Mouse (Mus musculus): ENCODE data around the gene Gabpb1.

The Gabpb1 gene

DNA sequence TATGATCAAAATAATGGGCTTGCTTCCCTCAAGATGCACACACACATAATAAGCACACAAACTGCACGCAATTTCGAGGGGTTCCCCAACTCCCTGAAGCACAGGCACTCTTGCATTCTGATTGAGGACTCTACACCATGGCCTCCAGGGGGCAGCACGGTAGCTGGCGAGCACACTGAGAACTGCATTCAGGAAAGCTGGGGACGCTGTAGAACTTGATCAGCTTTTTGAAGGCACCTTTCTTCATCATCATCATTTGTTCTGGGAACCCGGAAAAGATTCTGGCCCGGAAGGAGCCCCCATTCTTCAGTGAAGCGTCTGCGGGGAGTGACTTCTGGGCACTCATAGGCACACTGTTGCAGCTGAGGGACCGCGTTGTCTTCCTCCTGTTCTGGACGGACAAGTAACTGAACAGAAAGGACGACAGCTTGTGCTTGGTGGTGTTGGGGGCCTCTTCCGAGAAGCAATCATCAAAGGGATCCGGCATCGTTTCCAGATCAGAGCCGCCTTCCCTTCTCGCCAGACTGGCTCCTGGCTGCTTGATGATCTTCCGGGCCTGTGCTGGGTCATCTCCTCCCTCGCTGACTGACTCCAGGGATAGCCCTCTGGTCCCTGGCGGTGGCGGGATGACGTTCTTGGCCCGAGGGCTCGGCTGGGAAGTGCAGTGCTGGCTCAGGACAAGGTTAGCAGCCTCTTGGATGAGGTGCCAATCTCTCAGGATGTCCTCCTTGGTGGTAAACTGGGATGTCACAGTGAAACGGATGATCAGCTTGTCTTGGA is 82.1 kb downstream of the Gabpb1 start:
- H3K27me3 ChIP-seq (ENCODE audit: insufficient read depth, low read length) = peaks cover 9% of the 10 kb centered on the region; the same call in 1 of the 2 replicates
- H3K36me3 ChIP-seq (ENCODE audit: insufficient read depth, low read length) = peaks cover 2% of the 10 kb centered on the region
- TF ChIP-seq POU5F1 (IDR thresholded peaks at IDR 0.05; ENCODE audit: borderline replicate concordance, low read length) (no peak), CTCF (conservative IDR thresholded peaks at IDR 0.05; ENCODE audit: low read length) (peak; percentile 87)
- peaks cover 28% of the 10 kb centered on the region for H3K4me1 ChIP-seq (replicated peaks; ENCODE audit: low read depth, low read length)
- H3K4me3 ChIP-seq (replicated peaks; ENCODE audit: low read length) = peak overlapping the region; percentile 62
- H3K9me3 ChIP-seq (ENCODE audit: low read length) = no peaks in the 10 kb centered on the region

DNA sequence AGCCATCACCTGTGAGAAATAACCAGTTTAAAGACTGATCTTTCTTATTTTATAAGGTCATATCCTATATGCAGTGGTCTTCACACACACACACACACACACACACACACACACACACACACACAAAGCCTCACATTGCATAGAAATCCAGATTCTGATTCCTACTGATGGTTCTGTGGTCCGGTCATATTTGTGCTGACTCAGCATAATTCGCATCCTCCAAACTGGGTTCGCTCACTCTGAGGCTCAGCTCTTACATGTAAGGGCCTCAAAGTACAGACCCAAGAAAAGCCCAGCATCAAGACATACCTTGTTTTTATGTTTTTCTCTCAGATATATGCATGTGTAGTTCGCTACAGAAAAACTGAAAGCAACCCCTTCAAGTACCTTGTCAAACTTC is 84.8 kb downstream of the Gabpb1 start:
- H3K36me3 ChIP-seq (ENCODE audit: insufficient read depth, low read length) = peaks cover 29% of the 10 kb centered on the region
- peaks cover 9% of the 10 kb centered on the region; the same call in 1 of the 2 replicates for H3K27me3 ChIP-seq (ENCODE audit: insufficient read depth, low read length)
- H3K4me3 ChIP-seq (replicated peaks; ENCODE audit: low read length) = no peak overlapping the region
- peaks cover 5% of the 10 kb centered on the region; the same call in 1 of the 2 replicates for H3K9me3 ChIP-seq (ENCODE audit: low read length)
- H3K4me1 ChIP-seq (replicated peaks; ENCODE audit: low read depth, low read length) = peaks cover 14% of the 10 kb centered on the region
- TF ChIP-seq POU5F1 (IDR thresholded peaks at IDR 0.05; ENCODE audit: borderline replicate concordance, low read length) (no peak), CTCF (conservative IDR thresholded peaks at IDR 0.05; ENCODE audit: low read length) (no peak), NANOG (IDR thresholded peaks at IDR 0.05; ENCODE audit: borderline replicate concordance, low read length) (no peak)

DNA sequence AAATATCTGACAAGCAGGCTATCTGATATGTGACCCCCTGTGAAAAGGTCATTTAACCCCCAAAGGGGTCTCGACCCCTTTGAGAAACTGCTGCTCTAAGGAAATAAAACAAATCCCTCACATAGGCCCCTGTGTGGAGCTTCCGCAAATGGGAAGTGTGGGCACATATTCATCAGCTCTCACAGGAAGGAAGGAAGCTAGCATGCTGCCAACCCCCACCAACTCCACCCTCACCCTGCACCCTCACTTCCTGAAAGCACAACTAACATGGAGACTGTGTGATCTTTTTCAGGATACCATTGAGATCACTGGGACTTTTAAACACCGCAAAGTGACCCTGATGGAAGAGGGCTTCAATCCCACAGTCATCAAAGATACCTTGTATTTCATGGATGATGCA is 88.7 kb downstream of the Gabpb1 start:
- peaks cover 5% of the 10 kb centered on the region; the same call in 1 of the 2 replicates for H3K9me3 ChIP-seq (ENCODE audit: low read length)
- peaks cover 67% of the 10 kb centered on the region for H3K36me3 ChIP-seq (ENCODE audit: insufficient read depth, low read length)
- no peak for TF ChIP-seq NANOG (IDR thresholded peaks at IDR 0.05; ENCODE audit: borderline replicate concordance, low read length)
- no peak overlapping the region for H3K4me3 ChIP-seq (replicated peaks; ENCODE audit: low read length)
- no peaks in the 10 kb centered on the region for H3K4me1 ChIP-seq (replicated peaks; ENCODE audit: low read depth, low read length)
- no peaks in the 10 kb centered on the region for H3K27me3 ChIP-seq (ENCODE audit: insufficient read depth, low read length)

DNA sequence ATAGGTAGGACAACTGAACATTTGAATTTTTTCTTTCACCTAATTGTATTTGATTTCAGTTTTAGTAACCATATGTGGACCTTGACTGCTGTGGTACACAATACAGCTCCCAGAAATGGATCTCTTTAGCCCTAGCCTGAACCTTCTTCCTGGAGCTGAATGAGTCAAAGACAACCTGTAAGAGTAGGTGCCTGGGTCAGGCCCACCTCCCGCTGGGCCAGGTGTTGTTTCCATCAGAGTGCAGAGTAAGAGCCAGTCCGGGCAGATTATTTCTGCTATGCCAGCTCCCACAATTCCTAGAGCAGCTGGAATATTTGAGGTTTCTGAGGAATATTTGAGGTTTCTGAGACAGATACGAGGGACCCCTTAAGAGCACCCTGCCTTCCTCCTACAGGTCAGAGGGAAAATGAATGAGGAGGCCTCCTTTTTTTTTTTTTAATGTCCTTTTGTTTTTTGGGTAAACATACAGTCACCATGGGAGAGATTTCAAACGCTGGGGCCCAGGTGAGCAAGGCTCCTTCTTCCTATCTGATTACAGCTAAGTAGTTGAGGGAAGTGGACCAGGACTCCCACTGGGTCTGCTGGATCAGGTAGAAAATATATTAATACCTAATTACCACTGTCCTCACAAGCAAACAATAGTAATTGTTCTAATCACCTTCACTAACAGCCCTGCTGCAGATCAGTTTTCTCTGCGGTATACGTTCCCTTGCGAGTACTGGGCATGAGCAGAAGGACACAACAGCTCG is 91.3 kb downstream of the Gabpb1 start:
- H3K9me3 ChIP-seq (ENCODE audit: low read length) = peaks cover 5% of the 10 kb centered on the region; the same call in 1 of the 2 replicates
- no peak overlapping the region for H3K4me3 ChIP-seq (replicated peaks; ENCODE audit: low read length)
- no peaks in the 10 kb centered on the region for H3K27me3 ChIP-seq (ENCODE audit: insufficient read depth, low read length)
- no peaks in the 10 kb centered on the region for H3K4me1 ChIP-seq (replicated peaks; ENCODE audit: low read depth, low read length)
- peaks cover 92% of the 10 kb centered on the region for H3K36me3 ChIP-seq (ENCODE audit: insufficient read depth, low read length)
- TF ChIP-seq POU5F1 (IDR thresholded peaks at IDR 0.05; ENCODE audit: borderline replicate concordance, low read length) (no peak), NANOG (IDR thresholded peaks at IDR 0.05; ENCODE audit: borderline replicate concordance, low read length) (no peak), CTCF (conservative IDR thresholded peaks at IDR 0.05; ENCODE audit: low read length) (no peak)

DNA sequence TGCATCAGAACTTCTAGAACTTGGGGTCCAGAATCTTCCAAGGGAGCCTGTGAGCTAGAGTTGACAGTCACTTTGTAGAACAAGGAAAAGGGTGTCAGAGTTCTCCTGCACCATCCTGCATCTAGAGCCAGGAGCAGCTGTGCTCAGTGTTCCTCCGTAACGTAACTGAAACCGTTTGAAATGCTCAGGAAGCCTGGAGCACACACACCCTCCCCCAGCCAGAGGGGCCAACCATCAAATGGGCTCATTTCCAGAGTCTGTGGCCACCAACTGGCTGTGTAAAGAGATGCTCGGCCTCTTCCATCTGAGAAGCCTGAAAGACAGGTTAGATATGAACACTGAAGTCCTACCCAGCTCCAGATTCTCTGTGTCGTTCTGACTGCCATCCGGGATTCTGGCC is 92.2 kb downstream of the Gabpb1 start:
- peaks cover 5% of the 10 kb centered on the region; the same call in 1 of the 2 replicates for H3K9me3 ChIP-seq (ENCODE audit: low read length)
- TF ChIP-seq NANOG (IDR thresholded peaks at IDR 0.05; ENCODE audit: borderline replicate concordance, low read length) (no peak), CTCF (conservative IDR thresholded peaks at IDR 0.05; ENCODE audit: low read length) (no peak), POU5F1 (IDR thresholded peaks at IDR 0.05; ENCODE audit: borderline replicate concordance, low read length) (no peak)
- no peak overlapping the region for H3K4me3 ChIP-seq (replicated peaks; ENCODE audit: low read length)
- peaks cover 4% of the 10 kb centered on the region; the same call in 1 of the 2 replicates for H3K4me1 ChIP-seq (replicated peaks; ENCODE audit: low read depth, low read length)
- H3K36me3 ChIP-seq (ENCODE audit: insufficient read depth, low read length) = peaks cover 98% of the 10 kb centered on the region
- H3K27me3 ChIP-seq (ENCODE audit: insufficient read depth, low read length) = no peaks in the 10 kb centered on the region

DNA sequence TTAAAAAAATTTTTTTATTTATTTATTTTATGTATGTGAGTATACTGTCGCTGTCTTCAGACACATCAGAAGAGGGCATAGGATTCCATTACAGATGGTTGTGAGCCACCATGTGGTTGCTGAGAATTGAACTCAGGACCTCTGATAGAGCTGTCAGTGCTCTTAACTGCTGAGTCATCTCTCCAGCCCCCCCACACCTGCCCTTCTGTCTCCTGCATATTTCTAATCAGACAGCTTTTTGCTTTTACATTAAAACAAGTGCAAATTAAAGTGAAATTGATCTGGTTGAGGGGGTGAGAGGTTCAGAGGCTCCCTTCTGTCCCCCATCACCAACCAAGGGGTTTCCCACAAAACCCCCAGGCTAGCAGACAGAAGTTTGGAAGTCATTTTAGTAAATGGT is 96.9 kb downstream of the Gabpb1 start:
- H3K4me1 ChIP-seq (replicated peaks; ENCODE audit: low read depth, low read length) = peaks cover 4% of the 10 kb centered on the region; the same call in 1 of the 2 replicates
- no peak overlapping the region for H3K4me3 ChIP-seq (replicated peaks; ENCODE audit: low read length)
- H3K36me3 ChIP-seq (ENCODE audit: insufficient read depth, low read length) = peaks cover 99% of the 10 kb centered on the region
- no peak for TF ChIP-seq CTCF (conservative IDR thresholded peaks at IDR 0.05; ENCODE audit: low read length)
- no peak for TF ChIP-seq POU5F1 (IDR thresholded peaks at IDR 0.05; ENCODE audit: borderline replicate concordance, low read length)
- no peak for TF ChIP-seq NANOG (IDR thresholded peaks at IDR 0.05; ENCODE audit: borderline replicate concordance, low read length)
- no peaks in the 10 kb centered on the region for H3K27me3 ChIP-seq (ENCODE audit: insufficient read depth, low read length)
- no peaks in the 10 kb centered on the region for H3K9me3 ChIP-seq (ENCODE audit: low read length)

Data from E14TG2a.4 (cell line).